Mouse (Mus musculus): ENCODE data around the gene Trim47. TPM values are rescaled to one million over a fixed set of nuclear protein-coding genes. Genes with fewer than 3 reads are reported as not detected.
A peak's percentile ranks its signal among the peaks of the same experiment; 100 is the strongest.

Gene Trim47
- polyA plus RNA-seq, 1 experiment from 2014 or later: 13.5 TPM

GRCm38 (mm10) chr11:116142211-116142991 lies 15.4 kb upstream of the Trim47 start:
- Histone ChIP-seq H3K27ac (ENCODE audit: low read depth, low read length) (no peak overlapping the region), H3K4me2 (ENCODE audit: low read length) (no peak overlapping the region), H3K4me1 (ENCODE audit: control insufficient read depth, insufficient read depth, low read depth, low read length) (peaks cover 4% of the 10 kb centered on the region), H3K36me3 (ENCODE audit: control insufficient read depth, insufficient read depth, low read length) (peaks cover 33% of the 10 kb centered on the region), H3K9me3 (ENCODE audit: control insufficient read depth, low read length) (no peaks in the 10 kb centered on the region), H3K4me3 (ENCODE audit: low read length) (no peak overlapping the region), H3K9ac (ENCODE audit: low read depth, low read length) (no peak overlapping the region), H3K27me3 (replicated peaks; ENCODE audit: control insufficient read depth, insufficient read depth, low read length) (no peaks in the 10 kb centered on the region)
- ATAC-seq: no peak
- 65% methylated on average over 10 of the region's 10 CpGs for WGBS

GRCm38 (mm10) chr11:116138468-116139138 lies 11.6 kb upstream of the Trim47 start, which contains the start of gene Mrpl38:
TSS of gene Mrpl38 (minus strand) at chr11:116138868.
- WGBS: 0% methylated on average over 53 of the region's 60 CpGs

GRCm38 (mm10) chr11:116138096-116138467 lies 11.1 kb upstream of the Trim47 start:
- Histone ChIP-seq H3K4me1 (ENCODE audit: control insufficient read depth, insufficient read depth, low read depth, low read length) (peaks cover 6% of the 10 kb centered on the region), H3K9me3 (ENCODE audit: control insufficient read depth, low read length) (no peaks in the 10 kb centered on the region), H3K4me3 (ENCODE audit: low read length) (peak overlapping the region; percentile 66), H3K27ac (ENCODE audit: low read depth, low read length) (peak overlapping the region; percentile 65), H3K4me2 (ENCODE audit: low read length) (peak overlapping the region; percentile 65), H3K27me3 (replicated peaks; ENCODE audit: control insufficient read depth, insufficient read depth, low read length) (no peaks in the 10 kb centered on the region), H3K9ac (ENCODE audit: low read depth, low read length) (peak overlapping the region; percentile 79), H3K36me3 (ENCODE audit: control insufficient read depth, insufficient read depth, low read length) (peaks cover 11% of the 10 kb centered on the region)
- ATAC-seq: no peak; the same call in 1 of the 2 replicates
- 1% methylated on average over 20 of the region's 20 CpGs for WGBS

More at GRCm38 (mm10) chr11:116138468-116139138, 11.6 kb upstream of the Trim47 start, which contains the start of gene Mrpl38:
- peak within 1 kb of the TSS; percentile 66 for H3K4me3 ChIP-seq (ENCODE audit: low read length)
- ATAC-seq: peak; percentile 96
- peak within 1 kb of the TSS; percentile 79 for H3K9ac ChIP-seq (ENCODE audit: low read depth, low read length)
- H3K27me3 ChIP-seq (replicated peaks; ENCODE audit: control insufficient read depth, insufficient read depth, low read length): no peaks in the 10 kb centered on the region
- H3K9me3 ChIP-seq (ENCODE audit: control insufficient read depth, low read length): no peaks in the 10 kb centered on the region
- H3K27ac ChIP-seq (ENCODE audit: low read depth, low read length): peak within 1 kb of the TSS; percentile 65
- peaks cover 6% of the 10 kb centered on the region for H3K4me1 ChIP-seq (ENCODE audit: control insufficient read depth, insufficient read depth, low read depth, low read length)
- H3K4me2 ChIP-seq (ENCODE audit: low read length): peak within 1 kb of the TSS; percentile 65
- H3K36me3 ChIP-seq (ENCODE audit: control insufficient read depth, insufficient read depth, low read length): peaks cover 15% of the 10 kb centered on the region

- H3K27ac ChIP-seq (ENCODE audit: low read depth, low read length): no peak overlapping the region
- ATAC-seq: no peak
- no peaks in the 10 kb centered on the region for H3K27me3 ChIP-seq (replicated peaks; ENCODE audit: control insufficient read depth, insufficient read depth, low read length)
- H3K9ac ChIP-seq (ENCODE audit: low read depth, low read length): no peak overlapping the region
- no peaks in the 10 kb centered on the region for H3K9me3 ChIP-seq (ENCODE audit: control insufficient read depth, low read length)
- H3K4me1 ChIP-seq (ENCODE audit: control insufficient read depth, insufficient read depth, low read depth, low read length): peaks cover 27% of the 10 kb centered on the region
- 92% methylated on average over 10 of the region's 10 CpGs for WGBS
- H3K4me3 ChIP-seq (ENCODE audit: low read length): no peak overlapping the region
- H3K36me3 ChIP-seq (ENCODE audit: control insufficient read depth, insufficient read depth, low read length): 0 out of 2 replicates have a peak, but pooled peaks cover 3% of the 10 kb centered on the region
- no peak overlapping the region for H3K4me2 ChIP-seq (ENCODE audit: low read length)
Observed at GRCm38 (mm10) chr11:116134171-116134570, 7.2 kb upstream of the Trim47 start.

- ATAC-seq: no peak
- WGBS: 72% methylated on average over 4 of the region's 5 CpGs
- H3K36me3 ChIP-seq (ENCODE audit: control insufficient read depth, insufficient read depth, low read length): 0 out of 2 replicates have a peak, but pooled peaks cover 3% of the 10 kb centered on the region
- H3K4me1 ChIP-seq (ENCODE audit: control insufficient read depth, insufficient read depth, low read depth, low read length): peaks cover 27% of the 10 kb centered on the region
- H3K27me3 ChIP-seq (replicated peaks; ENCODE audit: control insufficient read depth, insufficient read depth, low read length): no peaks in the 10 kb centered on the region
- H3K9me3 ChIP-seq (ENCODE audit: control insufficient read depth, low read length): no peaks in the 10 kb centered on the region
- no peak overlapping the region for H3K27ac ChIP-seq (ENCODE audit: low read depth, low read length)
- H3K4me3 ChIP-seq (ENCODE audit: low read length): no peak overlapping the region
- H3K4me2 ChIP-seq (ENCODE audit: low read length): no peak overlapping the region
- no peak overlapping the region for H3K9ac ChIP-seq (ENCODE audit: low read depth, low read length)
Observed at GRCm38 (mm10) chr11:116133497-116133896, 6.5 kb upstream of the Trim47 start.

- H3K4me2 ChIP-seq (ENCODE audit: low read length): no peak overlapping the region
- 85% methylated on average over 16 of the region's 16 CpGs for WGBS
Observed at GRCm38 (mm10) chr11:116132366-116133333, 5.6 kb upstream of the Trim47 start.

GRCm38 (mm10) chr11:116131349-116132170 lies 4.5 kb upstream of the Trim47 start:
- Histone ChIP-seq H3K4me1 (ENCODE audit: control insufficient read depth, insufficient read depth, low read depth, low read length) (peaks cover 25% of the 10 kb centered on the region), H3K27me3 (replicated peaks; ENCODE audit: control insufficient read depth, insufficient read depth, low read length) (no peaks in the 10 kb centered on the region), H3K36me3 (ENCODE audit: control insufficient read depth, insufficient read depth, low read length) (0 out of 2 replicates have a peak, but pooled peaks cover 3% of the 10 kb centered on the region), H3K4me2 (ENCODE audit: low read length) (peak overlapping the region; percentile 77), H3K9ac (ENCODE audit: low read depth, low read length) (peak overlapping the region; percentile 84), H3K27ac (ENCODE audit: low read depth, low read length) (peak overlapping the region; percentile 94), H3K9me3 (ENCODE audit: control insufficient read depth, low read length) (no peaks in the 10 kb centered on the region), H3K4me3 (ENCODE audit: low read length) (peak overlapping the region; percentile 61)
- no peak for ATAC-seq
- WGBS: 79% methylated on average over 15 of the region's 15 CpGs

More at GRCm38 (mm10) chr11:116132366-116133333, 5.6 kb upstream of the Trim47 start:
- Histone ChIP-seq H3K4me3 (ENCODE audit: low read length) (no peak overlapping the region), H3K9ac (ENCODE audit: low read depth, low read length) (no peak overlapping the region), H3K27me3 (replicated peaks; ENCODE audit: control insufficient read depth, insufficient read depth, low read length) (no peaks in the 10 kb centered on the region), H3K27ac (ENCODE audit: low read depth, low read length) (no peak overlapping the region), H3K36me3 (ENCODE audit: control insufficient read depth, insufficient read depth, low read length) (0 out of 2 replicates have a peak, but pooled peaks cover 3% of the 10 kb centered on the region), H3K9me3 (ENCODE audit: control insufficient read depth, low read length) (no peaks in the 10 kb centered on the region), H3K4me1 (ENCODE audit: control insufficient read depth, insufficient read depth, low read depth, low read length) (peaks cover 27% of the 10 kb centered on the region)
- ATAC-seq: no peak

Measured in hindbrain, embryonic 16.5 days (tissue).